Comparison of ENCODE assay signal across 17 mouse cellular contexts in the genomic region with DNA sequence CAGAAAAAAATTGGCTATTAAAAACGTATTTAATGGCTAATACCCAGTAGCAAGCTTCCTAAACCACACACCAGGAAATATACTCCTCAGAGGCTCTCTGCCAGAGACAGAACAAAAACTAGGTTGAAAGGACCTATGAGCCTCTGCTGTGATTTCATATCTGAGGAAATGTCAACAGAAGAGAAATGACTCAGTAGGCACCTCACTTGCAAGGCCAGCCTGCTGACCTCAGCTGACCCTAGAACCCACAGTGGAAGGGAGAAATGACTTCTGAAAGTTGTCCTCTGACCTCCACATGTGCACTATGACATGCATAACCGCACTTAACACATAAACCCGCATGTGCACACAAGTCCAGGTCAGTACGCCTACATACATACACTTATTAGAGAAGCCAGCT. TPM values are rescaled to one million over a fixed set of nuclear protein-coding genes. Genes with fewer than 3 reads are reported as not detected.
DNase-seq lines count a peak whose midpoint lies in the region; ATAC-seq lines count a peak whose summit lies in the region.
"Had no signal": no experiment of that assay in that cellular context is flagged by ENCODE, and none has a peak within 500 bp of the region (broad histone marks: within the 10 kb centered on the region; RNA-seq: fewer than 3 reads in every experiment).

No protein-coding gene starts in this region.

- DNase-seq in adrenal gland, adult (ENCODE audit: inconsistent age in 2 of 2, low spot score in 1 of 2), result peak; percentile 52 to 73
- no peak for DNase-seq in adrenal gland, postnatal 4 days (ENCODE audit: low spot score in 2 of 2)
- DNase-seq in 416B (ENCODE audit: low read depth), result peak; percentile 90
- peak; percentile 15 for DNase-seq in adrenal gland, adult 8-10 months
- DNase-seq in lung, adult 18-20 months, result no peak
- no peak for DNase-seq in cerebellum, postnatal 4 days (ENCODE audit: low spot score in 2 of 2)
- DNase-seq in layer of hippocampus, postnatal 14 days (ENCODE audit: low spot score in 2 of 2), result no peak
- DNase-seq: cerebellum, adult 11 months; cerebellum, adult 8-10 months; cerebellum, postnatal 14 days; gastrocnemius, postnatal 10 days; heart, postnatal 14 days; kidney, adult 18-20 months had no signal

- ATAC-seq in granulocyte monocyte progenitor cell, adult 5-6 weeks (replicated peaks; ENCODE audit: poor library complexity, severe bottlenecking), result peak; percentile 40
- ATAC-seq: forebrain, embryonic 16.5 days; intestine, embryonic 15.5 days had no signal

RNA-seq across cellular contexts. Expression of a gene that starts 18.9 kb away (rescaled TPM):
- total RNA-seq in adrenal gland, postnatal 4 days (2021), result under 1 TPM in 1 of 2 experiments, not detected in 1; 0.08 TPM
- not detected for total RNA-seq in adrenal gland, adult 8-10 months (2022)
- not detected in 2 replicates for total RNA-seq in granulocyte monocyte progenitor cell, adult 5-6 weeks (2014; fragmentation: Nextera tagmentation)
- not detected in 2 replicates for total RNA-seq in granulocyte monocyte progenitor cell, adult 5-6 weeks (2017)
- not detected for total RNA-seq in layer of hippocampus, postnatal 14 days (2021)
- total RNA-seq: heart, postnatal 14 days had no signal

RNA-seq across cellular contexts. Expression of a gene that starts 27.6 kb away (rescaled TPM):
- total RNA-seq in adrenal gland, postnatal 4 days (2021), result under 1 TPM in 1 of 2 experiments, not detected in 1; 0.14 TPM
- under 1 TPM in 1 of 4 experiments, not detected in 3; 0.15 TPM for total RNA-seq in adrenal gland, adult 8-10 months (2022)
- total RNA-seq in granulocyte monocyte progenitor cell, adult 5-6 weeks (2014; fragmentation: Nextera tagmentation), result not detected in 2 replicates
- not detected in 2 replicates for total RNA-seq in granulocyte monocyte progenitor cell, adult 5-6 weeks (2017)
- total RNA-seq in layer of hippocampus, postnatal 14 days (2021), result not detected
- total RNA-seq: gastrocnemius, postnatal 10 days; gastrocnemius, postnatal 4 days had no signal

Comparison
In these comparisons a context has a peak if more than half of its experiments do, and no peak if none do; other contexts are left out.
1. DNase-seq: peak in adrenal gland, adult (2 of 2), 416B (single experiment) and adrenal gland, adult 8-10 months (single experiment); none in adrenal gland, postnatal 4 days (0 of 2), lung, adult 18-20 months (0 of 2), cerebellum, postnatal 4 days (0 of 2) and layer of hippocampus, postnatal 14 days (0 of 2).